Mouse (Mus musculus) liver, adult 2 months (tissue): ENCODE data around the gene Pja2. TPM values are rescaled to one million over a fixed set of nuclear protein-coding genes. Genes with fewer than 3 reads are reported as not detected.
"Not testable (repeated sequence)": the region's sequence is repeated elsewhere in the genome, so short reads cannot be mapped to it uniquely, and the experiment has no call there.

Source experiments
- DNase-seq: peaks from one replicate; pipeline ENCODE4 v3.0.0-alpha.2; 2011; ENCODE audit warnings: low read depth, low spot score; ENCODE audit errors: extremely low read depth
- H3K27ac ChIP-seq: fragments of 200-500 bp; replicated peaks from 2 replicates; pipeline ENCODE4 v1.5.1; 2012; ENCODE audit warnings: low read depth, mild to moderate bottlenecking, control low read depth, inconsistent platforms, low read length; ENCODE audit not compliant: insufficient read depth
- H3K27me3 ChIP-seq: fragments of 200-500 bp; 2 replicates; pipeline ENCODE4 v1.6.1; 2012; ENCODE audit warnings: mild to moderate bottlenecking, moderate library complexity, low read length, inconsistent platforms; ENCODE audit not compliant: control insufficient read depth, insufficient read depth
- H3K36me3 ChIP-seq: fragments of 200-500 bp; 2 replicates; pipeline ENCODE4 v1.6.1; 2012; ENCODE audit warnings: low read length, inconsistent platforms; ENCODE audit not compliant: control insufficient read depth, insufficient read depth
- H3K4me1 ChIP-seq: fragments of 200-500 bp; 2 replicates; pipeline ENCODE4 v1.6.1; 2011; ENCODE audit warnings: low read length; ENCODE audit not compliant: control insufficient read depth, insufficient read depth
- H3K4me3 ChIP-seq: fragments of 200-500 bp; 2 replicates; pipeline ENCODE4 v1.5.1; 2011; ENCODE audit warnings: low read depth, mild to moderate bottlenecking, control low read depth, low read length, moderate library complexity; ENCODE audit not compliant: insufficient read depth
- H3K79me2 ChIP-seq: fragments of 200-500 bp; 2 replicates; pipeline ENCODE4 v1.6.1; 2012; ENCODE audit warnings: inconsistent platforms, mild to moderate bottlenecking, low read length, moderate library complexity; ENCODE audit not compliant: control insufficient read depth, insufficient read depth
- H3K9ac ChIP-seq: fragments of 200-500 bp; 2 replicates; pipeline ENCODE4 v1.6.1; 2012; ENCODE audit warnings: low read depth, mild to moderate bottlenecking, control low read depth, inconsistent platforms, low read length
- CTCF ChIP-seq: fragments of 200-500 bp; IDR thresholded peaks from 2 replicates; pipeline ENCODE4 v1.5.1; 2011; ENCODE audit warnings: low read depth, low read length, control low read depth
- POLR2A ChIP-seq: fragments of 200-500 bp; IDR thresholded peaks from 2 replicates; pipeline ENCODE4 v1.6.1; 2011; ENCODE audit warnings: low read length, control low read depth; ENCODE audit not compliant: insufficient read depth; ENCODE audit errors: extremely low read depth
- WGBS: fragments of 180-500 bp; shearing (Covaris S2); methylation state at CpG from one replicate; pipeline ENCODE4 v1.1.7; 2018; 5-methylcytosine and 5-hydroxymethylcytosine counted together
- polyA plus RNA-seq: library from polyadenylated mRNA; depleted of rRNA; stranded (reverse); fragments of >200 nt; gene quantifications from 2 replicates; pipeline ENCODE4 v1.2.3, GENCODE M21; 2012
- total RNA-seq: library from RNA; depleted of rRNA; stranded (reverse); fragments of >200 nt; gene quantifications from 2 replicates; pipeline ENCODE4 v1.2.3, GENCODE M21; 2014

Gene Pja2
- total and polyA plus RNA-seq, 2 experiments: 5.5 to 21.6 TPM

DNA sequence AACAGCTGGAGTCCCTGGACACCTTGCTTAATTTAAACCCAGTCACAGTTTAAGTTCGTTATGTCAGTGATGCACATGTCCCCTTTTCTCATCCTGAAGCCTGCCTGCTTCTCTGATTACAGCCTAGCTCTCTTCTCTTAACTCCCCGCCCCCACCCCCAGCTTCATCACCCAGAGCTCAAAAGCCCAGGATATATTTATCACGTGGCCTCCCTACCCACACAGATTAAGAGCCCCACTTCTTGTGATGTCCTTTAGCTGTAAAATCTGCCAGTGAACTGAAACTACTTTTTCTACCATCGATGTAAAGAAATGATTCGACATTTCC is 1.0 kb upstream of the Pja2 start:
- Histone ChIP-seq H3K36me3 (no peaks in the 10 kb centered on the region), H3K4me3 (peak overlapping the region; percentile 42), H3K27ac (no peak overlapping the region), H3K79me2 (peaks cover 2% of the 10 kb centered on the region; the same call in 1 of the 2 replicates), H3K4me1 (peaks cover 4% of the 10 kb centered on the region), H3K9ac (peak overlapping the region; percentile 76; the same call in 1 of the 2 replicates), H3K27me3 (no peaks in the 10 kb centered on the region)
- 26% methylated on average over 5 of the region's 5 CpGs for WGBS
- TF ChIP-seq POLR2A (no peak), CTCF (no peak)
- no peak for DNase-seq

DNA sequence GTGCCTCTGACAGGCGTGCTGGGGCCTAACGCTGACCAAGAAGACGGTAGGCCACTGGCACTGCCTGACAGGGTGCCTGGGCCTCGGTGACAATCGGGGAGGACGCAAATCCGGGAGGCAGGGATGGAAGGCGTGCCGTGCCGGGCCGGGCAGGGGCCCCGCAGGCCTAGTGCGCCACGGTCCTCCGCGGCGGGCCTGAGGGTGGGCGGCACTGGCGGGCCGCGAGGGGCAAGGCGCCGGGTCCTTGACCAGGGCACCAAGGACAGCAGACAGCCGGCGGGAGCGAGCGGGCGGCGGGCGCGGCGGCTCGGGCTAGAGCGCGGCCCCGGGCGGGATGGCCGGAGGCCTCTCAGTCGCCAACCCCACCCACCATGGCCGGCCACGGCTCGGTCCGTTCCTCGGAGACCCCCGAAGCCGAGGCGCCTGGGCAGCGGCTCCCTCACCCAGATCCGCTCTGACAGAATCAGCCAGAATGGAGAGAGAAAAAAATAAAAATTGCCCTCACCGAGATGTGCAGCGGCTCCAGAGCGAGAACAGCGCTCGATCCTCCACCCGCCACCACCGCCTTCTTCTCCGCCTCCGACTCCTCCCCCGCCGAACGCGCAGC is 322 bp downstream of the Pja2 start:
- Histone ChIP-seq H3K27me3 (no peaks in the 10 kb centered on the region), H3K79me2 (peaks cover 5% of the 10 kb centered on the region; the same call in 1 of the 2 replicates), H3K36me3 (no peaks in the 10 kb centered on the region), H3K27ac (peak overlapping the region; percentile 95), H3K9ac (peak overlapping the region; percentile 99), H3K4me1 (peaks cover 4% of the 10 kb centered on the region), H3K4me3 (peak overlapping the region; percentile 98)
- DNase-seq: peak; percentile 44
- TF ChIP-seq CTCF (no peak), POLR2A (peak; percentile 81)
- WGBS: under 1% methylated on average over 60 of the region's 62 CpGs

DNA sequence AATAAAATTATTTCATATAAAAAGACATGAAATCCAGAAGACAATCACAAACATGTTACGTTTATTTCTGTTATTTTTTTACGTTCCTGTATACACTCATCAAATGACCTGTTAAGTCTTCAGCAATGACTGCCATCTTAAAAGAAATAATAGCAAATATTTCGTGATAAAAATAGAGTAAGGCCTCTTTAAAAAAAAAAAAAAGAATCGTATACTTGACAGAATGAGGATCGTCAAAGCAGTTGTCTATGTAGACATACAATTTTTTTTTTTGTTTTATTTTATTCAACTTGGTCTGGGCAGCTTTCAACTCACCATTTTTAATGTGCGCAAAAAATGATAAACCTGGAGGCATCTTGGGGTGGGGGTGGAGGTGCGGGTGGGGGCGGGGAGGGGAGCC is 831 bp downstream of the Pja2 start:
- Histone ChIP-seq H3K4me3 (peak overlapping the region; percentile 98), H3K36me3 (no peaks in the 10 kb centered on the region), H3K79me2 (peaks cover 5% of the 10 kb centered on the region; the same call in 1 of the 2 replicates), H3K27me3 (no peaks in the 10 kb centered on the region), H3K9ac (peak overlapping the region; percentile 99), H3K27ac (peak overlapping the region; percentile 95; the same call in 1 of the 2 replicates), H3K4me1 (peaks cover 4% of the 10 kb centered on the region)
- 15% methylated on average over 8 of the region's 8 CpGs for WGBS
- DNase-seq: no peak
- no peak for TF ChIP-seq POLR2A
- no peak for TF ChIP-seq CTCF

DNA sequence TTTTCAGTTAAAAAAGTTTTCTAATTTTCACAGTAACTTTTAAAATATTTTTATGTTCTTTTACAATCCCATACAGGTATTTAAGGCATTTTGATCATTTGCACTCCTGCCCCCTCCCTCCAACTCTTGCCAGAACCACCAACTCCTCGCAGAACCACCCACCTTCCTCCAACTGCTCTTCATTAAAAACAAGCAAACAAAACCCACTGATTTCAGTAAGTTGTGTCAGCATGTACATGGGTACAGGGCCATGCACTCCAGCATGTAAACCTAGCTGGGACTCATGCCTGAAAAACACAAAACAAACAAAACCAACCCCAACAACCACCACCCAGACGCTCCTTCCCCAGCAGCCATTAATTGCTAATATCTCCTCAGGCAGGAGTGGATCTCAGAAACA is 7.2 kb downstream of the Pja2 start:
- Histone ChIP-seq H3K79me2 (peaks cover 14% of the 10 kb centered on the region; the same call in 1 of the 2 replicates), H3K27ac (no peak overlapping the region), H3K4me3 (no peak overlapping the region), H3K36me3 (no peaks in the 10 kb centered on the region), H3K4me1 (peaks cover 5% of the 10 kb centered on the region), H3K27me3 (no peaks in the 10 kb centered on the region), H3K9ac (no peak overlapping the region)
- 21% methylated on average over 2 of the region's 2 CpGs for WGBS
- TF ChIP-seq POLR2A (no peak), CTCF (no peak)
- DNase-seq: peak; percentile 33

DNA sequence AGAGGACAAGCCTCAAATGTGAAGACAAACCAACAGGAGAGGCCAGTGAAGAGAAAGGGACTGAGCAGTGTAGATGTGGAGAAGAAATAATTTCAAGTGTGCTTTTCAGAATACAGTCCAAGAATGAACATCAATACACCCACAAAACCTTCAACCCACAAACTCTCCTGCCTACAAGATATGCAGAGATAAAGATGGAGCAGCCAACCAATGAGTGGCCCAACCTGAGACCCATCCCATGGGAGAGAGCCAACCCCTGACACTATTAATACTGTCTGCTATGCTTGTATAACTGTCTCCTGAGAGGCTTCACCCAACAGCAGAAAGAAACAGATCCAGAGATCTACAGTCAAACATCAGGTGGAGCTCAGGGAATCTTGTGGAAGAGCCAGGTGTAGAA is 16.3 kb downstream of the Pja2 start:
- no peak for TF ChIP-seq POLR2A
- no peak overlapping the region for H3K27ac ChIP-seq
- H3K9ac ChIP-seq: no peak overlapping the region

DNA sequence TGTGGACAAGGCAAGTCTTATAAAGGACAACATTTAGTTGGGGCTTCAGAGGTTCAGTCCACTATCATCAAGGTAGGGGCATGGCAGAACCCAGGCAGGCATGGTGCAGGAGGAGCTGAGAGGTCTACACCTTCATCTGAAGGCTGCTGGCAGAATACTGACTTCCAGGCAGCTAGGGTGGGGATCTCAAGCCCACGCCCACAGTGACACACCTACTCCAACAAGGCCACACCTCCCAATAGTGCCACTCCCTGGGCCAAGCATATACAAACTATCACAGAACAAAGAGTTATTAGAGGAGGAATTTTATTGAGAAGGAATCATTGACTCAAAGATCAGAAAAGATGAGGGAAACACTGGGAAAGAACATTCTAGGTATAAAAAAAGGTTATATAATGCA is 17.2 kb downstream of the Pja2 start:
- not testable (repeated sequence) for H3K79me2 ChIP-seq, H3K4me1 ChIP-seq, DNase-seq, H3K36me3 ChIP-seq, H3K27ac ChIP-seq, H3K9ac ChIP-seq, H3K27me3 ChIP-seq, H3K4me3 ChIP-seq
- WGBS: 97% methylated on average over 1 of the region's 1 CpGs

More for the DNA sequence above, 16.3 kb downstream of the Pja2 start:
- DNase-seq: no peak
- peaks cover 9% of the 10 kb centered on the region for H3K36me3 ChIP-seq
- H3K4me1 ChIP-seq: peaks cover 7% of the 10 kb centered on the region
- no peaks in the 10 kb centered on the region for H3K27me3 ChIP-seq
- no peak overlapping the region for H3K4me3 ChIP-seq
- H3K79me2 ChIP-seq: peaks cover 9% of the 10 kb centered on the region
